Mouse (Mus musculus) stomach, postnatal 0 days (tissue): ENCODE measurements around the gene Crot.

Source experiments
- CTCF ChIP-seq: IDR thresholded peaks from 2 replicates; pipeline ENCODE4 v1.5.1; 2016; ENCODE audit warnings: antibody characterized with exemption, low read depth, mild to moderate bottlenecking, moderate library complexity
- EP300 ChIP-seq: optimal IDR thresholded peaks from 2 replicates; pipeline ENCODE3; 2016; ENCODE audit warnings: antibody characterized with exemption

- no peak for TF ChIP-seq CTCF
- no peak for TF ChIP-seq EP300
Observed at GRCm38 (mm10) chr5:8955544-8955943, 41.6 kb downstream of the Crot start.
